Mouse (Mus musculus) left cerebral cortex, postnatal 14 days (tissue): ENCODE data around the gene Igfbp1. TPM values are rescaled to one million over a fixed set of nuclear protein-coding genes. Genes with fewer than 3 reads are reported as not detected.

ENCODE experiments used
- total RNA-seq, 2 experiments: library from RNA; stranded (reverse); gene quantifications; 2 replicates each; pipeline ENCODE4 v1.2.3; 2021

Gene Igfbp1
- total RNA-seq, 2 experiments from 2014 or later = 0.31 TPM; not detected in 1

Other genes with a start within 250 kb of the Igfbp1 start
- 100 to 1,000 TPM; 319 to 338 TPM for gene Adcy1, start 134.3 kb upstream of the Igfbp1 start, total RNA-seq
- gene Gm11985, start 9.2 kb upstream of the Igfbp1 start, total RNA-seq = not detected
- 10 to 100 TPM; 16.0 to 23.2 TPM for gene Igfbp3, start 16.1 kb downstream of the Igfbp1 start, total RNA-seq